Mouse (Mus musculus) midbrain, embryonic 13.5 days (tissue): ENCODE results near the gene Nmt2. TPM values are rescaled to one million over a fixed set of nuclear protein-coding genes. Genes with fewer than 3 reads are reported as not detected.
A peak's percentile ranks its signal among the peaks of the same experiment; 100 is the strongest.

Experiments used
- ATAC-seq: fragments of 200-750 bp; cut with Nextera tagmentation; 2 replicates; pipeline ENCODE4 v1.8.0; 2017; ENCODE audit warnings: mild to moderate bottlenecking, moderate TSS enrichment, moderate library complexity
- H3K27ac ChIP-seq: fragments of 300-500 bp; sonication (generic); 2 replicates; pipeline ENCODE4 v1.5.1; 2015; ENCODE audit warnings: inconsistent platforms, mild to moderate bottlenecking, moderate library complexity
- H3K27me3 ChIP-seq: fragments of 300-500 bp; sonication (generic); 2 replicates; pipeline ENCODE4 v1.6.1; 2015; ENCODE audit warnings: mild to moderate bottlenecking, inconsistent platforms
- H3K36me3 ChIP-seq: fragments of 300-500 bp; sonication (generic); 2 replicates; pipeline ENCODE4 v1.6.1; 2015; ENCODE audit warnings: mild to moderate bottlenecking, inconsistent platforms
- H3K4me1 ChIP-seq: fragments of 300-500 bp; sonication (generic); replicated peaks from 2 replicates; pipeline ENCODE4 v1.6.1; 2015; ENCODE audit warnings: inconsistent platforms
- H3K4me2 ChIP-seq: fragments of 300-500 bp; sonication (generic); replicated peaks from 2 replicates; pipeline ENCODE4 v1.6.1; 2015; ENCODE audit warnings: moderate library complexity, mild to moderate bottlenecking, inconsistent platforms
- H3K4me3 ChIP-seq: fragments of 300-500 bp; sonication (generic); replicated peaks from 2 replicates; pipeline ENCODE4 v1.5.1; 2015; ENCODE audit warnings: mild to moderate bottlenecking, inconsistent platforms
- H3K9ac ChIP-seq: fragments of 300-500 bp; sonication (generic); replicated peaks from 2 replicates; pipeline ENCODE4 v1.6.1; 2015; ENCODE audit warnings: mild to moderate bottlenecking, inconsistent platforms
- H3K9me3 ChIP-seq: fragments of 300-500 bp; sonication (generic); 2 replicates; pipeline ENCODE4 v1.6.1; 2016; ENCODE audit warnings: mild to moderate bottlenecking, inconsistent platforms
- WGBS: fragments of 180-500 bp; shearing (Covaris S2); methylation state at CpG from one replicate; pipeline ENCODE4 v1.1.7; 2015; 5-methylcytosine and 5-hydroxymethylcytosine counted together
- polyA plus RNA-seq: library from polyadenylated mRNA; unstranded; fragments of >200 nt; fragmentation: Nextera tagmentation; extraction: Ambion mirVana; gene quantifications from 2 replicates; pipeline ENCODE4 v1.2.1, GENCODE M21; 2015

The Nmt2 gene
- polyA plus RNA-seq, 1 experiment from 2014 or later, result 90.2 TPM

DNA sequence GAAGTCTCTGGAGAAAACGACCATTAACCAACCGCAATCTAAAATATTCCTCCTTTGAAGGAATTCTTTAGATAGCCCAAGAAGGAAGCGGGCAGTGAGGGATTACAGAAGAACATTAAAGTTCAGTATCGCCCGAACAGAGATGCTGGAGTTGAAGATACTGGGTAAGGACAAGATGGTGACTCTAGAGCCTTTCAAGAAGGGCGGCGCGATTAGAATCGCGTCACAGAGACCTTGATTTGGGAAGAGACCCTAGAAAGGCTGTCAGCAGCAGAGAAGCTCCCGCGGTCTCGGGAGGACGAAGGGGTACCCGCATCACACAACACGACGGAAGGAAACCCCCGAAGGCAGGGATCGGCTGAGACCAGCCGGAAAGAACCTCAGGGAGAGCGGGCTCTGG, 48.0 kb downstream of the Nmt2 start:
- Histone ChIP-seq H3K27me3 (peaks cover 5% of the 10 kb centered on the region; the same call in 1 of the 2 replicates), H3K4me1 (peaks cover 26% of the 10 kb centered on the region), H3K4me2 (peak overlapping the region; percentile 67), H3K9me3 (no peaks in the 10 kb centered on the region), H3K4me3 (peak overlapping the region; percentile 63), H3K9ac (peak overlapping the region; percentile 74), H3K27ac (peak overlapping the region; percentile 70), H3K36me3 (peaks cover 16% of the 10 kb centered on the region)
- no peak for ATAC-seq
- WGBS, result 3% methylated on average over 21 of the region's 21 CpGs

DNA sequence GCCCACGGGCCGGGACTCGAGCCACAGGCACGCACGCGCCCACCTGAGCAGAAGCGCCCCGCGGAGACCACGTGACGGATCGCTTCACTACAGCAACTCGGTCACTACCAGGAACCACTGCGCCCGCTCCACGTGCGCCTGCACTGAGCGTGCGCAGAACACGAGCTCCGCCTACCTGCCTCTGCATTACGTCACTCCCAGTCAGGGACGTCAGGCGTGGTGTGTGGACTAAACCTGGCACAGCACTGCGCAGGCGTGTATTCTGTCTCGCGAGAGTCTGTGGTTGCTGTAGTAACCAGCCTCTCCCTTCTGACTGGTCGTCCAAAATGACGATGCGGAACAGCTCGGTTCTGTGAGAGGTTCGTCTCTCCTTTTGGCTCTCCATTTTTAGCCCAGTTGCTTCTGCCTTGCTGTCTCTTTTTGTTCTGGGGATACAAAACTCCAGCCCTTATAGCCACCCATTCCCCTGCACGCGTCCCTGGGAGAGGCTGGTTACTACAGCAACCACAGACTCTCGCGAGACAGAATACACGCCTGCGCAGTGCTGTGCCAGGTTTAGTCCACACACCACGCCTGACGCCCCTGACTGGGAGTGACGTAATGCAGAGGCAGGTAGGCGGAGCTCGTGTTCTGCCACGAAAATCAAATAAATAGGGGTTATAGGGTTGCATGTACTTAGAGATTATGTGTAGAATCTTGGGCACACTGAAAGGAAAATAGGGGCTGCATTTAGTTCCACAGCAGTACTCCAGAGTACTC, 48.7 kb downstream of the Nmt2 start, which contains the start of gene Rpp38:
Gene Rpp38 (minus strand): TSS at position 160 of the 759 bp plus-strand sequence.
- peaks cover 9% of the 10 kb centered on the region for H3K27me3 ChIP-seq
- under 1% methylated on average over 45 of the region's 45 CpGs for WGBS
- peaks cover 26% of the 10 kb centered on the region for H3K4me1 ChIP-seq
- peak; percentile 97 for ATAC-seq
- H3K36me3 ChIP-seq, result peaks cover 16% of the 10 kb centered on the region
- H3K27ac ChIP-seq, result peak within 1 kb of the TSS; percentile 70
- peak within 1 kb of the TSS; percentile 67 for H3K4me2 ChIP-seq
- peak within 1 kb of the TSS; percentile 63 for H3K4me3 ChIP-seq
- H3K9ac ChIP-seq, result peak within 1 kb of the TSS; percentile 74
- no peaks in the 10 kb centered on the region for H3K9me3 ChIP-seq

DNA sequence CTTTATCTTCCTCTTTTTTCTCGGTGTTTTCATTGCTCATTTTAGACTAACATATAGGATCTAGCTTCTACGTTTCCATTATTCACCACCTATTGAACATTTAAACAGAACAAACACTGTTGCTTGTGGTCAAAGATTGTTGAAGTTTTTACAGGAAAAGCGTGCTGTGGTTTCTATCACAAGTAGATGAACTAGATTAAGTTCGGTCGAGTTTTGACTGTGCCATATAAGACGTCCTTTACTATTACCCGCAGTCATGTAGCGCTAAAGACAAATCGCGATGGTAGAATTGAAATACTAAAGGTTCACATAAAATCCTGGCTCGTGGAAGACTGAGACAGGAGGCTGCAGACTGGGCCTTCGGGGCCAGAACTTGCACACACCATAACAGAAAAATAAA, 49.7 kb downstream of the Nmt2 start:
- H3K36me3 ChIP-seq, result peaks cover 7% of the 10 kb centered on the region
- H3K27ac ChIP-seq, result no peak overlapping the region
- H3K27me3 ChIP-seq, result peaks cover 14% of the 10 kb centered on the region
- no peak overlapping the region for H3K4me3 ChIP-seq
- no peak for ATAC-seq
- H3K9ac ChIP-seq, result no peak overlapping the region
- H3K4me1 ChIP-seq, result peaks cover 26% of the 10 kb centered on the region
- H3K4me2 ChIP-seq, result no peak overlapping the region
- no peaks in the 10 kb centered on the region for H3K9me3 ChIP-seq
- 92% methylated on average over 12 of the region's 12 CpGs for WGBS

DNA sequence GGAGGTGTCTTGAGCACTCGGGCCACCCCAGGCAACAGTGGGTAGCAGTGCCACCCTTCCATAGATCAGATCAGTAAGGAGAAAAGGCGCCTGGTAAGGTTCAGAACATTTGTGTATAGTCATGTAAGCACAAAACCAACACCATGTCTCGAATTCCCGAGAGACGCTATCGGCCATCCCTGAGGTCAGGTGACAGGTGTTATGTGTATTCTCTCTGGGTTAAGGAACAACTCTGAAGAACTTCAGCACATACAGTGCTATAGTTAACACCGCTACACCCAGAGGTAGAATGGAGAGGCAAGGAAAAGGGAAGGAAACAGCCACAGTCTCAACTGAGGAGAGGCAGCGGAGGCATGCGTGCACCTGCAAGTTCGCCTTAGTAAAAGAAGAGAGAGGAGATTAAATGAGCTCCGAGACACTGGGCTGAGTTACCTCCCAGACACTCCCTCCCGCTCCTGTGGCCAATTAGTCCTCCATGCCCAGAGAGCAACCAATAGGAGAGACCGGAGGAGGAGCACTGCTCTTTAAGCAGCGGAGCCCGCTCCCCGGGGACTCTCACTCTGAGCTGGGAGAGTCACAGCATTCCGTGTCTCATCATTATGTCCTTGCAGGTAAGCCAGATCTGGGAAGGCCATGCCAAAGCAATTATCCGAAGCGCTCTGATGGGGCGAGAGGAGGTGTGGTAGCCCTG, 51.7 kb downstream of the Nmt2 start, which contains the start of gene Acbd7:
Gene Acbd7 (plus strand): TSS at position 558 of the 691 bp plus-strand sequence.
- WGBS, result 7% methylated on average over 20 of the region's 20 CpGs
- H3K4me2 ChIP-seq, result peak within 1 kb of the TSS; percentile 57

DNA sequence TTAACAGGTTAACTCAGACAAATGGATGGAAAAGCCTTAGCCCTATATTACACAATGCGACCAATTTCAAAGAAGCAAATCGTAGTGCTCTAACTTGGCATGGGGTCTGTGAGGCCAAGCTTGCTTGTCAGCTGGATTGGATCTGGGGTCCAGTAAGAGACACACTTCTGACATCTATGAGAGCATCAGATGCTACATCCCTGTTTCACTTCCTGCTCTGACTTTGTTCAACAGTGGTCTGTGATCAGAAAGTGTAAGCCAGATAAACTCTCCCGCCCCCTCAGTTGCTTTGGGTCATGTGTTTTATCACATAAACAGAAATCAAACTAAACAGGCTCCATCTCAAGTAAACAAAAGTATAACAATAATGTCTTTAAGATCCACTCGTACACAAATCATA, 64.4 kb downstream of the Nmt2 start:
- 82% methylated on average over 4 of the region's 4 CpGs for WGBS
- Histone ChIP-seq H3K4me2 (no peak overlapping the region), H3K27me3 (no peaks in the 10 kb centered on the region), H3K9ac (no peak overlapping the region), H3K9me3 (no peaks in the 10 kb centered on the region), H3K36me3 (no peaks in the 10 kb centered on the region), H3K27ac (no peak overlapping the region), H3K4me1 (no peaks in the 10 kb centered on the region), H3K4me3 (no peak overlapping the region)
- no peak for ATAC-seq

More for the DNA sequence above, 51.7 kb downstream of the Nmt2 start, which contains the start of gene Acbd7:
- ATAC-seq, result peak; percentile 18
- H3K36me3 ChIP-seq, result no peaks in the 10 kb centered on the region
- H3K4me1 ChIP-seq, result peaks cover 25% of the 10 kb centered on the region
- H3K27ac ChIP-seq, result no peak within 1 kb of the TSS
- peak within 1 kb of the TSS; percentile 55 for H3K9ac ChIP-seq
- H3K4me3 ChIP-seq, result peak within 1 kb of the TSS; percentile 31
- no peaks in the 10 kb centered on the region for H3K9me3 ChIP-seq
- H3K27me3 ChIP-seq, result peaks cover 14% of the 10 kb centered on the region

DNA sequence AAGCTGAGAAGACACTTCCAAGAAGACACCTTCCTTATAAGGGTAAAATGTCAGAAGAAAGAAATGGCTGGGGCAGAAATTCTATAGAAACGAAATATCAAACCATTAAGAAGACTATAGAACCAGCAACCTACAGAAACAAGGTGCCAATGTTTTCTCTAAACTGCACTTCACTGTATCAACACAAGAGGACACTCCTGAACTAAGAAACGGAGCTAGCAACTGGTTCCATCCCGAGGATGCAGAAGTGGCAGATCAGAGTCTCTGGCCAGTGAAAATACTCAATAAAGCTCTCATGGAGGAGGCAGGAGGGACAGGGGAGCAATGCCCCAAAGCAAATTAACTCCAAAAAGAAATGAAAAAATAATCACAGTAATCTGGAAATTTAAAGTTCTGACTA, 64.9 kb downstream of the Nmt2 start:
- no peak overlapping the region for H3K9ac ChIP-seq
- ATAC-seq, result no peak
- H3K4me3 ChIP-seq, result no peak overlapping the region
- H3K27me3 ChIP-seq, result no peaks in the 10 kb centered on the region
- no peaks in the 10 kb centered on the region for H3K4me1 ChIP-seq
- WGBS, result 18% methylated on average over 3 of the region's 3 CpGs
- H3K27ac ChIP-seq, result no peak overlapping the region
- H3K9me3 ChIP-seq, result no peaks in the 10 kb centered on the region
- no peaks in the 10 kb centered on the region for H3K36me3 ChIP-seq
- H3K4me2 ChIP-seq, result no peak overlapping the region

DNA sequence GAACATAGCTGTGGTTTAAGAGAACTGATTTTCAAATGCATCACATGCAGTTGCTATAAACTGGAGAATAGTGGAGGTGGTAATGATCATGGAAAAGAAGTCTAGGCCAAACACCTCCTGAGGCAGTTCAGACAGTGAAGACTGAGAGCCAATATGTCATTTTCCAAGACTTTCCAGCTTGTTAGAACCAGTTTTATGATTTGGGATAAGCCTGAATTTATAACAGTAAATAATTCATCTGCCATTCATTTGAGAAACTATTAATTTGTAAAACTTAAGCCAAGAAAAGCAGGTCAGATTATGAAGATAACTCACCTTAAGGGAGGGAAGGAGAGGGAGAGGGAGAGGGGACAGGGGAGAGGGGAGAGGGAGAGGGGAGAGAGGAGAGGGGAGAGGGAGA, 69.1 kb downstream of the Nmt2 start:
- no peak overlapping the region for H3K4me2 ChIP-seq
- H3K9ac ChIP-seq, result no peak overlapping the region
- no peaks in the 10 kb centered on the region for H3K36me3 ChIP-seq
- H3K27ac ChIP-seq, result no peak overlapping the region
- ATAC-seq, result no peak
- no peak overlapping the region for H3K4me3 ChIP-seq
- H3K27me3 ChIP-seq, result 0 out of 2 replicates have a peak, but pooled peaks cover 2% of the 10 kb centered on the region
- H3K9me3 ChIP-seq, result no peaks in the 10 kb centered on the region
- no peaks in the 10 kb centered on the region for H3K4me1 ChIP-seq

DNA sequence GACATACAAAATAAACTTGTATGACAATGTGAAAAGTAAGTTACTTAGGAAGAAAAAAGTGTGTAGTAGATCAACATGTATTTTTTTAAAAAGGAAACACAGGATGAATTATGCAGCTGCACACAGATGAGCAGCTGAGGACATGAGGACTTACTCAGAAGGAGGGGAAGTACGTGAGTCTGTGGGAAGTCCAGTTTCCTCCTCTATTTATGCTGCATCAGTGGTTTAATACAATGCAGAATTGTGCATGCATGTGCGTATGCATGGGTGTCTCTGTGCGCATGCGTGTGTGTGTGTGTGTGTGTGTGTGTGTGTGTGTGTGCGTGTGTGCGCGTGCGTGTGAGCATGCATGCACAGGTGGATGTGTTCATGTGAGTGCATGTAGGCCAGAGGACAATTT, 71.8 kb downstream of the Nmt2 start:
- H3K27me3 ChIP-seq, result 0 out of 2 replicates have a peak, but pooled peaks cover 2% of the 10 kb centered on the region
- H3K36me3 ChIP-seq, result no peaks in the 10 kb centered on the region
- no peak overlapping the region for H3K4me2 ChIP-seq
- WGBS, result 89% methylated on average over 8 of the region's 8 CpGs
- ATAC-seq, result no peak
- no peaks in the 10 kb centered on the region for H3K4me1 ChIP-seq
- H3K9ac ChIP-seq, result no peak overlapping the region
- H3K9me3 ChIP-seq, result no peaks in the 10 kb centered on the region
- H3K4me3 ChIP-seq, result no peak overlapping the region
- no peak overlapping the region for H3K27ac ChIP-seq

DNA sequence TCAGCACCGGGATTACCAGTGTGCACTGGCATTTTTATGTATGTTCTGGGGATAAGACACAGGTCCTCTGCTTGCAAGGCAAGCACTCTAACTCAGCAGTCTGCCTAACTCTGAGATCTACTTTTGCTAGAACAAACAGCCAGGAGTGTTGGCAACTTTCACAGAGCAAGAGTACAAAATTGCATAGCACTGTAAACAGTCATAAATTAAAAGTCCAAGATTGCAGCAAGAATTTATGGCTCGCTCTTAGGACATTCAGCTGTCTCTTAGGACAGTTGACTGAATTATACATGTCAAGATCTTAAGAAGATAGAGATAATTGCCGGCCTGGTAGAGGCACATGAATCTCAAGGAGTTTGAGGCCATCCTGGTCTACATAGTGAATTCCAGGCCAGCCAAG, 72.3 kb downstream of the Nmt2 start:
- WGBS, result 85% methylated on average over 3 of the region's 3 CpGs
- H3K27me3 ChIP-seq, result 0 out of 2 replicates have a peak, but pooled peaks cover 2% of the 10 kb centered on the region
- no peak overlapping the region for H3K4me2 ChIP-seq
- no peak for ATAC-seq
- no peak overlapping the region for H3K9ac ChIP-seq
- H3K4me3 ChIP-seq, result no peak overlapping the region
- no peak overlapping the region for H3K27ac ChIP-seq
- no peaks in the 10 kb centered on the region for H3K4me1 ChIP-seq
- H3K36me3 ChIP-seq, result no peaks in the 10 kb centered on the region
- no peaks in the 10 kb centered on the region for H3K9me3 ChIP-seq

DNA sequence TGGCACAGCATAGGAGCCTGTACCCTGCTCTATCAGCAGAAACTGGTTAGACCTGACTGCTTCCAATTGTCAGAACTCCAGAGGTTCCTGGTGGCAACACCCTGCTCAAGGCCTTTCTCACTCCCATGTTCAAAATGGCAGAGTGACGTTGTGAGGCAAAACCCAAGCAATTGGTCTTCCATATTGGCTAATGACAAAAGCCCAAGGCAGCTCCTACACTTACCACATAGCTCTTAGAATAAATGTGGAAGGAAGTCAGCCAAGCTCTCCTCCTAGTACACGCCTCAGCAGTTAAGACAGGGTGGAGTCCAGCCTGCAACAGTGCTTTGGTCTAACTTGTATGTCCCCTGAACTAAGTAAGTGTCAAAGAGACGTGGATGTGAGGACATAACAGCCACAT, 73.9 kb downstream of the Nmt2 start:
- Histone ChIP-seq H3K4me1 (no peaks in the 10 kb centered on the region), H3K27ac (no peak overlapping the region), H3K4me2 (no peak overlapping the region), H3K36me3 (no peaks in the 10 kb centered on the region), H3K9ac (no peak overlapping the region), H3K27me3 (0 out of 2 replicates have a peak, but pooled peaks cover 2% of the 10 kb centered on the region), H3K9me3 (no peaks in the 10 kb centered on the region), H3K4me3 (no peak overlapping the region)
- no peak for ATAC-seq
- WGBS, result 81% methylated on average over 3 of the region's 3 CpGs

DNA sequence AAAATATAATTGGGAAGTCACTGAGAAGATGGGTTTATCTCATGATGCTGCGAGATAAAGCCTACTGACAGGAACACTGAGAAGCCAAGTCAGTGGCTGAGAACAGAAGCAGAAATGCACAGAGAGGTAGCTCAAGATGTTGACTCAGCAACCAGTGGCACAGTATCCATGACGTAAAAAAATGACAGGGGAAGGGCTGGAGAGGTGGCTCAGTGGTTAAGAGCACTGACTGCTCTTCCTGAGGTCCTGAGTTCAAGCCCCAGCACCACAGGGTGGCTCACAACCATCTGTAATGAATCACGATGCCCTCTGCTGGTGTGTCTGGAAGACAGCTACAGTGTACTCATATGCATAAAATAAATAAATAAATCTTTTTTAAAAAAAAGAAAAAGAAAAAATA, 77.1 kb downstream of the Nmt2 start:
- WGBS, result 91% methylated on average over 3 of the region's 3 CpGs
- H3K27ac ChIP-seq, result no peak overlapping the region
- H3K36me3 ChIP-seq, result no peaks in the 10 kb centered on the region
- 0 out of 2 replicates have a peak, but pooled peaks cover 2% of the 10 kb centered on the region for H3K27me3 ChIP-seq
- H3K4me3 ChIP-seq, result no peak overlapping the region
- 0 out of 2 replicates have a peak, but pooled peaks cover 3% of the 10 kb centered on the region for H3K4me1 ChIP-seq
- no peak overlapping the region for H3K9ac ChIP-seq
- no peaks in the 10 kb centered on the region for H3K9me3 ChIP-seq
- no peak for ATAC-seq
- H3K4me2 ChIP-seq, result no peak overlapping the region

DNA sequence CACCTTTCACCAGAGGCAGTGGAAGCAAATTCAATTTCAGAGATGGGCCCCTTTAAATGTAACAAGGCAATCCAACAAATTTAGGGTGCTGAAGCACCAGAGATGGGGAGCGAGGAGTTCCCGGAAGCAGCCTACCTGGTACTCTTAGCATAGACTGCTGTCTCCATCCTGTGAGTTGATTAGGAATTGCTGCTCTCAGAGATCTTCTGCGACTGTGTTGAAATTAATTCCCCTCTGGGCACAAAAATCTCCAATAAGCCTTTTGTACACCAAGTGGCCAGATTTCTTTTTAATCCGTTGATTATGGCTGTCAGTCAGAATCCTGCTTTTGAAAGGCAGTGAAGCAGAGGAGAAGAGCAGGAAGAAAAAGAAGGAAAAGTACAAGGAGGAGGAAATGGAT, 81.1 kb downstream of the Nmt2 start:
- no peak overlapping the region for H3K9ac ChIP-seq
- ATAC-seq, result no peak
- no peak overlapping the region for H3K27ac ChIP-seq
- H3K9me3 ChIP-seq, result no peaks in the 10 kb centered on the region
- WGBS, result 40% methylated on average over 4 of the region's 4 CpGs
- H3K4me2 ChIP-seq, result no peak overlapping the region
- H3K4me3 ChIP-seq, result no peak overlapping the region
- H3K4me1 ChIP-seq, result 0 out of 2 replicates have a peak, but pooled peaks cover 3% of the 10 kb centered on the region
- no peaks in the 10 kb centered on the region for H3K27me3 ChIP-seq
- no peaks in the 10 kb centered on the region for H3K36me3 ChIP-seq
